Mouse (Mus musculus): ENCODE results near the gene Gatm. TPM values are rescaled to one million over a fixed set of nuclear protein-coding genes. Genes with fewer than 3 reads are reported as not detected.
A peak's percentile ranks its signal among the peaks of the same experiment; 100 is the strongest.

The Gatm gene
- polyA plus RNA-seq, 1 experiment from 2014 or later = 19.3 TPM

- peak overlapping the region; percentile 94 for H3K9ac ChIP-seq
- H3K27me3 ChIP-seq (replicated peaks) = peaks cover 14% of the 10 kb centered on the region
- peak overlapping the region; percentile 84 for H3K27ac ChIP-seq (replicated peaks)
- peaks cover 17% of the 10 kb centered on the region for H3K4me1 ChIP-seq
- WGBS = under 1% methylated on average over 52 of the region's 53 CpGs
- peak overlapping the region; percentile 86 for H3K4me3 ChIP-seq
- peaks cover 20% of the 10 kb centered on the region for H3K36me3 ChIP-seq
- H3K4me2 ChIP-seq = peak overlapping the region; percentile 95
- no peaks in the 10 kb centered on the region for H3K9me3 ChIP-seq
- peak; percentile 34; the same call in 1 of the 2 replicates for ATAC-seq (ENCODE audit: extremely low read depth, insufficient number of reproducible peaks, low FRiP score, low TSS enrichment)
These were observed 20.2 kb upstream of the Gatm start for GRCm38 (mm10) chr2:122631226-122631801.

GRCm38 (mm10) chr2:122630465-122631225 is 19.5 kb upstream of the Gatm start:
- under 1% methylated on average over 72 of the region's 75 CpGs for WGBS
- Histone ChIP-seq H3K4me1 (peaks cover 17% of the 10 kb centered on the region), H3K4me3 (peak overlapping the region; percentile 86)

GRCm38 (mm10) chr2:122629871-122630270 is 18.8 kb upstream of the Gatm start:
- H3K27me3 ChIP-seq (replicated peaks) = peaks cover 13% of the 10 kb centered on the region; the same call in 1 of the 2 replicates
- peak overlapping the region; percentile 95 for H3K4me2 ChIP-seq
- no peaks in the 10 kb centered on the region for H3K9me3 ChIP-seq
- H3K9ac ChIP-seq = peak overlapping the region; percentile 94; the same call in 1 of the 2 replicates
- H3K27ac ChIP-seq (replicated peaks) = 0 out of 2 replicates have a peak overlapping the region, but pooled peaks have one; percentile 84
- H3K4me1 ChIP-seq = peaks cover 17% of the 10 kb centered on the region
- WGBS = 61% methylated on average over 6 of the region's 6 CpGs
- ATAC-seq (ENCODE audit: extremely low read depth, insufficient number of reproducible peaks, low FRiP score, low TSS enrichment) = no peak
- peaks cover 20% of the 10 kb centered on the region for H3K36me3 ChIP-seq
- H3K4me3 ChIP-seq = peak overlapping the region; percentile 86

More at GRCm38 (mm10) chr2:122630465-122631225, 19.5 kb upstream of the Gatm start:
- Histone ChIP-seq H3K27ac (replicated peaks) (peak overlapping the region; percentile 84), H3K36me3 (peaks cover 20% of the 10 kb centered on the region), H3K9ac (peak overlapping the region; percentile 94), H3K27me3 (replicated peaks) (peaks cover 13% of the 10 kb centered on the region; the same call in 1 of the 2 replicates), H3K9me3 (no peaks in the 10 kb centered on the region), H3K4me2 (peak overlapping the region; percentile 95)
- ATAC-seq (ENCODE audit: extremely low read depth, insufficient number of reproducible peaks, low FRiP score, low TSS enrichment) = peak; percentile 57

- Histone ChIP-seq H3K9me3 (no peaks in the 10 kb centered on the region), H3K27ac (replicated peaks) (no peak overlapping the region), H3K9ac (peak overlapping the region; percentile 28; the same call in 1 of the 2 replicates), H3K4me1 (peaks cover 17% of the 10 kb centered on the region), H3K27me3 (replicated peaks) (peaks cover 13% of the 10 kb centered on the region; the same call in 1 of the 2 replicates), H3K36me3 (peaks cover 17% of the 10 kb centered on the region), H3K4me2 (peak overlapping the region; percentile 25), H3K4me3 (no peak overlapping the region)
- no peak for ATAC-seq (ENCODE audit: extremely low read depth, insufficient number of reproducible peaks, low FRiP score, low TSS enrichment)
- WGBS = 2% methylated on average over 7 of the region's 7 CpGs
These were observed 17.9 kb upstream of the Gatm start for GRCm38 (mm10) chr2:122628976-122629375.

- ATAC-seq (ENCODE audit: extremely low read depth, insufficient number of reproducible peaks, low FRiP score, low TSS enrichment) = no peak
These were observed 14.8 kb upstream of the Gatm start for GRCm38 (mm10) chr2:122625930-122626329.

GRCm38 (mm10) chr2:122621337-122622110 is 10.4 kb upstream of the Gatm start:
- Histone ChIP-seq H3K4me3 (no peak overlapping the region), H3K9ac (no peak overlapping the region), H3K9me3 (no peaks in the 10 kb centered on the region), H3K27ac (replicated peaks) (no peak overlapping the region), H3K4me1 (0 out of 2 replicates have a peak, but pooled peaks cover 3% of the 10 kb centered on the region), H3K36me3 (no peaks in the 10 kb centered on the region), H3K4me2 (no peak overlapping the region), H3K27me3 (replicated peaks) (peaks cover 4% of the 10 kb centered on the region; the same call in 1 of the 2 replicates)
- 79% methylated on average over 9 of the region's 9 CpGs for WGBS
- ATAC-seq (ENCODE audit: extremely low read depth, insufficient number of reproducible peaks, low FRiP score, low TSS enrichment) = no peak

More at GRCm38 (mm10) chr2:122625930-122626329, 14.8 kb upstream of the Gatm start:
- H3K36me3 ChIP-seq = no peaks in the 10 kb centered on the region
- peaks cover 13% of the 10 kb centered on the region; the same call in 1 of the 2 replicates for H3K27me3 ChIP-seq (replicated peaks)
- peaks cover 5% of the 10 kb centered on the region for H3K4me1 ChIP-seq
- no peaks in the 10 kb centered on the region for H3K9me3 ChIP-seq
- no peak overlapping the region for H3K4me2 ChIP-seq
- H3K27ac ChIP-seq (replicated peaks) = no peak overlapping the region
- 0 out of 2 replicates have a peak overlapping the region, but pooled peaks have one; percentile 19 for H3K9ac ChIP-seq
- no peak overlapping the region for H3K4me3 ChIP-seq
- WGBS = 59% methylated on average over 7 of the region's 7 CpGs

GRCm38 (mm10) chr2:122618719-122619118 is 7.6 kb upstream of the Gatm start:
- Histone ChIP-seq H3K4me1 (0 out of 2 replicates have a peak, but pooled peaks cover 3% of the 10 kb centered on the region), H3K4me2 (no peak overlapping the region), H3K27ac (replicated peaks) (no peak overlapping the region), H3K27me3 (replicated peaks) (0 out of 2 replicates have a peak, but pooled peaks cover 4% of the 10 kb centered on the region), H3K9me3 (no peaks in the 10 kb centered on the region), H3K4me3 (no peak overlapping the region), H3K36me3 (no peaks in the 10 kb centered on the region), H3K9ac (no peak overlapping the region)
- ATAC-seq (ENCODE audit: extremely low read depth, insufficient number of reproducible peaks, low FRiP score, low TSS enrichment) = no peak
- 35% methylated on average over 4 of the region's 4 CpGs for WGBS

GRCm38 (mm10) chr2:122617792-122618191 is 6.7 kb upstream of the Gatm start:
- Histone ChIP-seq H3K27ac (replicated peaks) (no peak overlapping the region), H3K27me3 (replicated peaks) (0 out of 2 replicates have a peak, but pooled peaks cover 4% of the 10 kb centered on the region), H3K9ac (no peak overlapping the region), H3K4me3 (no peak overlapping the region), H3K36me3 (no peaks in the 10 kb centered on the region), H3K9me3 (no peaks in the 10 kb centered on the region), H3K4me2 (no peak overlapping the region), H3K4me1 (0 out of 2 replicates have a peak, but pooled peaks cover 3% of the 10 kb centered on the region)
- WGBS = 72% methylated on average over 6 of the region's 6 CpGs
- no peak for ATAC-seq (ENCODE audit: extremely low read depth, insufficient number of reproducible peaks, low FRiP score, low TSS enrichment)

- H3K9ac ChIP-seq = no peak overlapping the region
- H3K27me3 ChIP-seq (replicated peaks) = peaks cover 11% of the 10 kb centered on the region; the same call in 1 of the 2 replicates
- no peak overlapping the region for H3K4me2 ChIP-seq
- no peak overlapping the region for H3K4me3 ChIP-seq
- no peak overlapping the region for H3K27ac ChIP-seq (replicated peaks)
- H3K36me3 ChIP-seq = no peaks in the 10 kb centered on the region
- no peaks in the 10 kb centered on the region for H3K9me3 ChIP-seq
- 60% methylated on average over 6 of the region's 6 CpGs for WGBS
- peaks cover 7% of the 10 kb centered on the region for H3K4me1 ChIP-seq
- ATAC-seq (ENCODE audit: extremely low read depth, insufficient number of reproducible peaks, low FRiP score, low TSS enrichment) = no peak
These were observed 5.1 kb upstream of the Gatm start for GRCm38 (mm10) chr2:122616237-122616636.

GRCm38 (mm10) chr2:122611654-122611973 is 511 bp upstream of the Gatm start:
- ATAC-seq (ENCODE audit: extremely low read depth, insufficient number of reproducible peaks, low FRiP score, low TSS enrichment) = no peak
- Histone ChIP-seq H3K27me3 (replicated peaks) (peaks cover 25% of the 10 kb centered on the region), H3K4me1 (peaks cover 9% of the 10 kb centered on the region), H3K9me3 (no peaks in the 10 kb centered on the region), H3K9ac (peak overlapping the region; percentile 78), H3K27ac (replicated peaks) (no peak overlapping the region), H3K4me2 (peak overlapping the region; percentile 86), H3K36me3 (no peaks in the 10 kb centered on the region), H3K4me3 (peak overlapping the region; percentile 59)
- WGBS = 68% methylated on average over 4 of the region's 4 CpGs

- H3K27ac ChIP-seq (replicated peaks) = no peak overlapping the region
- H3K4me2 ChIP-seq = no peak overlapping the region
- WGBS = 57% methylated on average over 9 of the region's 9 CpGs
- H3K36me3 ChIP-seq = no peaks in the 10 kb centered on the region
- peaks cover 21% of the 10 kb centered on the region for H3K27me3 ChIP-seq (replicated peaks)
- no peak overlapping the region for H3K4me3 ChIP-seq
- ATAC-seq (ENCODE audit: extremely low read depth, insufficient number of reproducible peaks, low FRiP score, low TSS enrichment) = no peak
- H3K9me3 ChIP-seq = no peaks in the 10 kb centered on the region
- peaks cover 9% of the 10 kb centered on the region for H3K4me1 ChIP-seq
- H3K9ac ChIP-seq = no peak overlapping the region
These were observed 2.3 kb downstream of the Gatm start for GRCm38 (mm10) chr2:122608820-122609219.

Data from heart, embryonic 13.5 days (tissue).